Mouse (Mus musculus): ENCODE data around the gene Ifnlr1.
"Not testable (repeated sequence)": the region's sequence is repeated elsewhere in the genome, so short reads cannot be mapped to it uniquely, and the experiment has no call there.

The Ifnlr1 gene

GRCm38 (mm10) chr4:135685906-135686567, at the start of gene Ifnlr1:
Gene Ifnlr1, plus strand, starts transcription at chr4:135686287.
- DNase-seq (ENCODE audit: low read depth, low spot score) = peak; percentile 56

GRCm38 (mm10) chr4:135641302-135642079, 44.6 kb upstream of the Ifnlr1 start:
- not testable (repeated sequence) for DNase-seq (ENCODE audit: low read depth, low spot score)

- DNase-seq (ENCODE audit: low read depth, low spot score) = no peak
Observed at GRCm38 (mm10) chr4:135645022-135645637, 41.0 kb upstream of the Ifnlr1 start.

- peak; percentile 52 for DNase-seq (ENCODE audit: low read depth, low spot score)
Observed at GRCm38 (mm10) chr4:135652966-135653607, 33.0 kb upstream of the Ifnlr1 start.

GRCm38 (mm10) chr4:135653956-135654355, 32.1 kb upstream of the Ifnlr1 start:
- no peak for DNase-seq (ENCODE audit: low read depth, low spot score)

- DNase-seq (ENCODE audit: low read depth, low spot score) = no peak
Observed at GRCm38 (mm10) chr4:135655499-135655898, 30.6 kb upstream of the Ifnlr1 start.

- DNase-seq (ENCODE audit: low read depth, low spot score) = no peak
Observed at GRCm38 (mm10) chr4:135656094-135656589, 29.9 kb upstream of the Ifnlr1 start.

GRCm38 (mm10) chr4:135658484-135658883, 27.6 kb upstream of the Ifnlr1 start:
- no peak for DNase-seq (ENCODE audit: low read depth, low spot score)

GRCm38 (mm10) chr4:135658899-135659298, 27.2 kb upstream of the Ifnlr1 start:
- DNase-seq (ENCODE audit: low read depth, low spot score) = no peak

- DNase-seq (ENCODE audit: low read depth, low spot score) = peak; percentile 35
Observed at GRCm38 (mm10) chr4:135661082-135661809, 24.8 kb upstream of the Ifnlr1 start.

- DNase-seq (ENCODE audit: low read depth, low spot score) = no peak
Observed at GRCm38 (mm10) chr4:135661994-135662393, 24.1 kb upstream of the Ifnlr1 start.

- DNase-seq (ENCODE audit: low read depth, low spot score) = no peak
Observed at GRCm38 (mm10) chr4:135664656-135665055, 21.4 kb upstream of the Ifnlr1 start.

- peak; percentile 82 for DNase-seq (ENCODE audit: low read depth, low spot score)
Observed at GRCm38 (mm10) chr4:135666192-135666975, 19.7 kb upstream of the Ifnlr1 start.

GRCm38 (mm10) chr4:135667266-135667844, 18.7 kb upstream of the Ifnlr1 start:
- DNase-seq (ENCODE audit: low read depth, low spot score) = peak; percentile 59

- DNase-seq (ENCODE audit: low read depth, low spot score) = peak; percentile 74
Observed at GRCm38 (mm10) chr4:135673507-135673906, 12.6 kb upstream of the Ifnlr1 start.

- peak; percentile 46 for DNase-seq (ENCODE audit: low read depth, low spot score)
Observed at GRCm38 (mm10) chr4:135674993-135675392, 11.1 kb upstream of the Ifnlr1 start.

- no peak for DNase-seq (ENCODE audit: low read depth, low spot score)
Observed at GRCm38 (mm10) chr4:135676476-135676875, 9.6 kb upstream of the Ifnlr1 start.

GRCm38 (mm10) chr4:135679316-135679715, 6.8 kb upstream of the Ifnlr1 start:
- DNase-seq (ENCODE audit: low read depth, low spot score) = no peak

- DNase-seq (ENCODE audit: low read depth, low spot score) = peak; percentile 71
Observed at GRCm38 (mm10) chr4:135681789-135682188, 4.3 kb upstream of the Ifnlr1 start.

GRCm38 (mm10) chr4:135683553-135683952, 2.5 kb upstream of the Ifnlr1 start:
- peak; percentile 75 for DNase-seq (ENCODE audit: low read depth, low spot score)

Data from ES-CJ7 (cell line).